Mouse (Mus musculus) splenic B cell, adult 2 months (primary cell): Measurements from ENCODE around the gene Nkiras2.
"Not testable (repeated sequence)": the region's sequence is repeated elsewhere in the genome, so short reads cannot be mapped to it uniquely, and the experiment has no call there.

Experiments
- DNase-seq: peaks from one replicate; pipeline ENCODE4 v3.0.0-alpha.2; 2011; ENCODE audit warnings: low read depth, low spot score
- H3K27me3 ChIP-seq: 2 replicates; pipeline ENCODE4 v1.6.1; 2012; ENCODE audit warnings: mild to moderate bottlenecking, low read length, moderate library complexity, mixed read lengths; ENCODE audit not compliant: control insufficient read depth, poor library complexity, insufficient read depth, severe bottlenecking
- H3K36me3 ChIP-seq: 2 replicates; pipeline ENCODE4 v1.6.1; 2012; ENCODE audit warnings: mild to moderate bottlenecking, low read length, moderate library complexity, mixed read lengths; ENCODE audit not compliant: control insufficient read depth, poor library complexity, insufficient read depth, severe bottlenecking

Gene Nkiras2

GRCm38 (mm10) chr11:100618761-100619484 lies at the start of gene Nkiras2:
TSS of gene Nkiras2 (plus strand) at chr11:100619244.
- Histone ChIP-seq H3K36me3 (no peaks in the 10 kb centered on the region; the same call in 1 of the 2 replicates), H3K27me3 (no peaks in the 10 kb centered on the region)
- DNase-seq: peak; percentile 77

- no peaks in the 10 kb centered on the region for H3K36me3 ChIP-seq
- DNase-seq: no peak
- no peaks in the 10 kb centered on the region for H3K27me3 ChIP-seq
These were observed 49.3 kb upstream of the Nkiras2 start for GRCm38 (mm10) chr11:100569789-100570188.

DNA sequence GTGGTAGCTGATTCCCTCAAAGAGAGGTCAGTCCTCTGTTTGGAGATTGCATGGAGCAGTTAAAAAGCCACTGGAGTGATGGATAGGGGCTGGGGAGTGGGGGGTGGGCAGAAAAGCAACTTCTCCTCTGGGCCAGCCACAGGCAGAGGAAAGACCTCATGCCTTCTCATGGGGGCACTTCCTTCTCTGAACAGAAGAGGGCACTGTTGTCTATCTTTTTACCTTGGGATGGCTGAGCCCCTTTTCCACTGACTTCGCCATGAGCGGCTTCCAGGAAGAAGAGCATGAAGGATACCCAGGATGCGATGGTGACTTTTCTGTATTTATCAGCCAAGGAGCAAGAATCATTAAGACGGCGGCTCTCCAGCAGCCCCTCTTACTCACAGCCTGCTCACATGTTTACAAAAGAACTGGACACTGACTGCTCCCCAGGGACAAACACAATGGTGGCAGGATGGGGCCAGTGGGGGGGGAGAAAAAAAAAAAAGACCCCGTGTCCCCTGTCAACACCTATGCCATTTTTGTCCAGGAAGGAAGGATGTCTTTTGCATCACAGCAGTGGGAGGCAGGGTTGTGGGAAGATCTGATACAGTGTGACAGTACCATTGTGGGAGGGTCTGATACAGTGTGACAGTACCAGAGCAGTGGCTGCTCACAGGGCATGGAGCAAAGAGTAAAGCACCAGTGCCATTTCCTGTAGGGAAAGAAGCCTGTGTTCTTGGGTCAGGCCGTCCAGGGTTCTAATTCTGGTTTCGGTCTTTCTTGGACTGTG lies 48.4 kb upstream of the Nkiras2 start:
- peak; percentile 84 for DNase-seq
- H3K27me3 ChIP-seq: no peaks in the 10 kb centered on the region
- no peaks in the 10 kb centered on the region for H3K36me3 ChIP-seq

DNA sequence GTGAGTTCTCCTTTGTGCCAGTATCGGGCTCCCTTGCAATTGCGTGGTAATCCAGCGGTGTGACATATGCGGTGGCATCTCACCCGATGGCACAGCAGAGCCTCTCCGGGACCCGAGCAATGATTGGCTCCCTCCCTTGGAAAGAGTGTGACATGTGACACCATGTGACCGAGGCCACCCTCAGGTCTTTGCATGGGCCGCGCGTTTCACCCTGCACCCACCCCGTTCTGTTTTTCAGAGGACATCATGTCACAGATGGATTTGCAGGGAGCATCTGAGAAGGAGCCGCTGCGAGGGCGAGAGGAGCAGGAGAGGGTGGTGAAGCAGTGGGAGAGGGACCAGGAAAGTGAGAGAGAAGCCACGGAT lies 47.9 kb upstream of the Nkiras2 start:
- Histone ChIP-seq H3K27me3 (no peaks in the 10 kb centered on the region), H3K36me3 (no peaks in the 10 kb centered on the region)
- DNase-seq: peak; percentile 66

DNA sequence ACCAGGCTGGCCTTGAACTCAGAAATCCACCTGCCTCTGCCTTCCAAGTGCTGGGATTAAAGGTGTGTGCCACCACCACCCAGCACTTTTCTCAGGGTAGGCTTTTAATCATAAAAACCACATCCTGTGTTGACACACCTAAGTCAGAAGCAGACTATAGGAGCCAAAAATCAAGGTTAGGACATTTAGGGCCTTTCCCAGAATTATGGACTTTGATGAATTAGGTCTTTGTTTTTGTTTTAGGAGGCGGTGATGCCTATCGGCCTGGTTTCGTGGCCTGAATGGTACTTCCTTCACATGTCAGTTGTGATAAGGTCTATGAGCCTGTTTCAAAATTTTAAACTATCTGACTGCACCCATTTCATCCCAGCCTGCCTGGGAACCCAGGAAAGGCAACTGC lies 44.9 kb upstream of the Nkiras2 start:
- peaks cover 4% of the 10 kb centered on the region for H3K36me3 ChIP-seq
- H3K27me3 ChIP-seq: no peaks in the 10 kb centered on the region
- peak; percentile 52 for DNase-seq

DNA sequence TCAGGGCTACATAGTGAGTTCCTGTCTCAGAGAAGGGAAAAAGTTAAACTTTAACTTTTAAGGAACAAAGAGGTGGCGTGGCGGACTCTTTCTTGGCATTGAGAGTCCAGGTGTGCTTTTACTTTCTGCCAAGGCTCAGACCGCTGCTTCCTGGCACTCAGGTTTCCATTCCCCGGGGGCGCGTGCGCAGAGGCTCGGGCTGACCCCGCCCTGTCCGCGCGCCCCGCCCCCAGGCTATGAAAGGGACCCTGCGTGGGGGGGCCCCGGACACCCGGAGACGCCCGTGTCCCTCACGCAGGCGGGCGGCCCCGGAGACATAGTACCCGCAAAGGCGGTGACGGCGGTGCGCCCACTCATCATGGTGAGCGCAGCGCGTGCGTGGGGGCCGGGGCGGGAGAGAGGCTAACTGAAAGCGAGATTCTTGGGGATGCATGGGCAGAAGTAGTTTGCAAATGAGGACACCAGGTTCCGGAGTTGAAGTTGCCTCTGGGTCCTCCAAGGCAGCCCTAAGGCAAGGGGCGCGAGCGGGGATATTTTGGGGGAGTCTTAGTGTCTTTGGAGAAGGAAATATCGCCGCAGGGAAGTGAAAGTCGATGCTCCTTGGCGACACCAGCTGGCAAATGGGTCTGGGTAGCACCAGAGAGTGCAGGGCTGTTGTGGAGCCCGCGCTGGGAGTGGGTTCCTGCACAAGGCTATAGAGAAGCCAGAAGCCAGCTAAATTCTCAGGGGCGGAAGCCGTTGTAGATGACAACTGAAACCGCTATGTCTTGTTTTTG lies 44.1 kb upstream of the Nkiras2 start, which contains the start of gene Cnp:
TSS of gene Cnp (plus strand) at position 197 of the 776 bp plus-strand sequence.
- H3K36me3 ChIP-seq: peaks cover 7% of the 10 kb centered on the region
- peak; percentile 87 for DNase-seq

GRCm38 (mm10) chr11:100575484-100575855 lies 43.6 kb upstream of the Nkiras2 start:
- DNase-seq: no peak
- H3K36me3 ChIP-seq: peaks cover 7% of the 10 kb centered on the region
- no peaks in the 10 kb centered on the region for H3K27me3 ChIP-seq

More for the DNA sequence above, 44.1 kb upstream of the Nkiras2 start, which contains the start of gene Cnp:
- H3K27me3 ChIP-seq: no peaks in the 10 kb centered on the region

- H3K27me3 ChIP-seq: no peaks in the 10 kb centered on the region
- no peak for DNase-seq
- peaks cover 9% of the 10 kb centered on the region for H3K36me3 ChIP-seq
These were observed 42.8 kb upstream of the Nkiras2 start for GRCm38 (mm10) chr11:100576256-100576655.

DNA sequence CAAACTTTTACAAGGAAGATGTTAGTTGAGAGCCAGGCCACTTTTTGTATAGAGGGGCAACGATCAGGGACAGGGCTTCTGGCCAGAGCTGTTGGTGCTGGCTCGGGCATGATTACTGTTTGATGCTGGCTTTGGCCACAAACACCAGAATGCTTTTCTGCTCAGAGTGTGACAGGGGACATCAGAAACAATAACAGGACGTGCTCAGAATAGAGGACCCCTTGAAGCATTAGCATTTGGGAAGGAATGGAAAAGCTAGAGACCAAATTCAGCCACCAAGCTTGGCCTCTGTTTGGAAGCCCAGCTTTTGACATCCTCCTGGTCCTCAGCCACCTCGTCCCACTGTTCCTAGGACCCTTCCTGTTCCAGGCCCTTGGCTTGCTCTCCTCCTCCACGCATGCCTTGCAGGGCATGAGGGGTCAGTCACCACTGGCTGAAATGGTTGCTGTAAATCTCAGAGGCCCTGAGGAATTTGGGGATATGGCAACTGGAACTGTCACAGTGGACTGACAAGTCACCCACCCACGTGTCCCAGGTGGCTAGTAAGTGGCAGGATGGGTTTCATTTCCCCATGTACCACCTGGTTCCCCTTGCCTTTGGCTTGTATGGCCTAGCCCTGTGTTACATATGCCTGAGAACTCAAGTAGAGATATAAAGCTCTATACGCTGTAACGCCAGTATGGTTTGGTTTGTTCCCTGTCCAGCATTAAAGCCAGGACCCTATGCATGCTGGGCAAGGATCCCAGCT lies 41.0 kb upstream of the Nkiras2 start:
- DNase-seq: peak; percentile 82
- Histone ChIP-seq H3K36me3 (peaks cover 16% of the 10 kb centered on the region), H3K27me3 (no peaks in the 10 kb centered on the region)

- DNase-seq: no peak
- H3K36me3 ChIP-seq: peaks cover 16% of the 10 kb centered on the region
- H3K27me3 ChIP-seq: no peaks in the 10 kb centered on the region
These were observed 39.8 kb upstream of the Nkiras2 start for GRCm38 (mm10) chr11:100579116-100579799.

- peak; percentile 46 for DNase-seq
- peaks cover 16% of the 10 kb centered on the region for H3K36me3 ChIP-seq
These were observed 38.8 kb upstream of the Nkiras2 start for GRCm38 (mm10) chr11:100580275-100580674.

GRCm38 (mm10) chr11:100581756-100582155 lies 37.3 kb upstream of the Nkiras2 start:
- H3K36me3 ChIP-seq: peaks cover 15% of the 10 kb centered on the region
- H3K27me3 ChIP-seq: no peaks in the 10 kb centered on the region
- no peak for DNase-seq

More at GRCm38 (mm10) chr11:100580275-100580674, 38.8 kb upstream of the Nkiras2 start:
- H3K27me3 ChIP-seq: no peaks in the 10 kb centered on the region

DNA sequence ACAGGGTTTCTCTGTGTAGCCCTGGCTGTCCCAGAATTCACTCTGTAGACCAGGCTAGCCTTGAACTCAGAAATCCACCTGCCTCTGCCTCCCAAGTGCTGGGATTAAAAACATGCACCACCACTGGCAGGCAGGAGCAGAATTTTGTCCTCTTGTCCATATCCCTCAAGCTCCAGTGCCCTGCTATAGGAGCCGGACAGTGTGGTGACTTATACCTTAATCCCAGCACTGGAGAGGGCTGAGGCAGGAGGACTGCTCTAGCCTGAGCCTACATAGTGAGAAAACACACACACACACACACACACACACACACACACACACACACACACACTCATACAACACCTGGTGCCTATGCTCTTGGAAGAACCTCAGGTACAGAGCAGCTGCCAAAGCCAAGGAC lies 36.6 kb upstream of the Nkiras2 start:
- DNase-seq, H3K27me3 ChIP-seq: not testable (repeated sequence)
- peaks cover 13% of the 10 kb centered on the region for H3K36me3 ChIP-seq

DNA sequence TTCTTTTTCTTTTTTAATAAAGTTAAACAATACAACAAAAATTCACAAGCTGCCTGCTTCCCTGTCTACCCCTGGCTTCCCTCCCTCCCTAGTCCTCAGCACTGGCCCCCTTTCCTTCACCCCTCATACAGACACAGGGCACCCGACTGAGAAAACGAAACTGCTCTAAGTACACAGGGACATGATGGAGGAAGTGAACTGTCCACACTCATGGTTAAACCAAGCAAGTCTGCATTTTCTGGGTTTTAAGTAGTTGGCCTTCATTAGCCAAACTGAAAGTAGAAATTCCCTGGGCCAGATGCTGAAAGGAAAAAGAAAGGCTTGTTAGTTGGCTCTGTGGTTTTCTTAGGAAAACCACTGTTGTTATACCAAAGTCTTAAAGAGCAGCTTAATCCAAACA lies 36.2 kb upstream of the Nkiras2 start:
- Histone ChIP-seq H3K27me3 (no peaks in the 10 kb centered on the region), H3K36me3 (peaks cover 13% of the 10 kb centered on the region)
- DNase-seq: peak; percentile 53
